Mouse (Mus musculus) megakaryocyte, embryonic 14.5 days (primary cell): ENCODE results near the gene Ccdc30. TPM values are rescaled to one million over a fixed set of nuclear protein-coding genes. Genes with fewer than 3 reads are reported as not detected.

Experiments used
- H3K27me3 ChIP-seq: replicated peaks from 2 replicates; pipeline ENCODE3; 2012; ENCODE audit warnings: inconsistent platforms
- H3K36me3 ChIP-seq: replicated peaks from 2 replicates; pipeline ENCODE3; 2012; ENCODE audit warnings: low read length, inconsistent platforms, mixed read lengths
- H3K4me1 ChIP-seq: 2 replicates; pipeline ENCODE4 v1.6.1; 2012; ENCODE audit warnings: inconsistent platforms
- H3K4me3 ChIP-seq: replicated peaks from 2 replicates; pipeline ENCODE3; 2012; ENCODE audit warnings: moderate library complexity, mild to moderate bottlenecking, inconsistent platforms
- H3K9me3 ChIP-seq: 2 replicates; pipeline ENCODE4 v1.6.1; 2012; ENCODE audit warnings: inconsistent platforms
- FLI1 ChIP-seq: IDR thresholded peaks from 2 replicates; pipeline ENCODE4 v1.6.1; 2012; ENCODE audit warnings: low read length, inconsistent platforms, mixed read lengths
- GATA1 ChIP-seq: IDR thresholded peaks from 3 replicates; pipeline ENCODE4 v1.6.1; 2012; ENCODE audit warnings: mixed read lengths, low read length, inconsistent platforms, borderline replicate concordance
- polyA plus RNA-seq: library from polyadenylated mRNA; stranded (reverse); fragments of >175 nt; gene quantifications from 2 replicates; pipeline ENCODE4 v1.2.3, GENCODE M21; 2012; ENCODE audit warnings: low replicate concordance; ENCODE audit not compliant: insufficient read depth

The Ccdc30 gene
- 0.03 TPM in 1 of 2 replicates, not detected in the other for polyA plus RNA-seq

- Histone ChIP-seq H3K36me3 (peaks cover 6% of the 10 kb centered on the region), H3K27me3 (peaks cover 12% of the 10 kb centered on the region), H3K4me1 (peaks cover 39% of the 10 kb centered on the region), H3K4me3 (peak within 1 kb of the TSS; percentile 90), H3K9me3 (no peaks in the 10 kb centered on the region)
- TF ChIP-seq GATA1 = no peak
- no peak for TF ChIP-seq FLI1
Observed at GRCm38 (mm10) chr4:119415072-119415753, at the start of gene Ccdc30. Gene Ccdc30, minus strand, starts transcription at chr4:119415521.

- peaks cover 16% of the 10 kb centered on the region for H3K4me1 ChIP-seq
- H3K36me3 ChIP-seq = no peaks in the 10 kb centered on the region
- peaks cover 5% of the 10 kb centered on the region for H3K9me3 ChIP-seq
- no peak overlapping the region for H3K4me3 ChIP-seq
- peaks cover 90% of the 10 kb centered on the region for H3K27me3 ChIP-seq
- no peak for TF ChIP-seq FLI1
- TF ChIP-seq GATA1 = no peak
Observed at GRCm38 (mm10) chr4:119463756-119464419, 48.6 kb upstream of the Ccdc30 start.

GRCm38 (mm10) chr4:119462858-119463755, 47.8 kb upstream of the Ccdc30 start:
- peaks cover 5% of the 10 kb centered on the region for H3K9me3 ChIP-seq
- H3K4me1 ChIP-seq = peaks cover 11% of the 10 kb centered on the region
- H3K36me3 ChIP-seq = no peaks in the 10 kb centered on the region
- H3K27me3 ChIP-seq = peaks cover 89% of the 10 kb centered on the region
- H3K4me3 ChIP-seq = no peak overlapping the region
- TF ChIP-seq GATA1 (no peak), FLI1 (no peak)

DNA sequence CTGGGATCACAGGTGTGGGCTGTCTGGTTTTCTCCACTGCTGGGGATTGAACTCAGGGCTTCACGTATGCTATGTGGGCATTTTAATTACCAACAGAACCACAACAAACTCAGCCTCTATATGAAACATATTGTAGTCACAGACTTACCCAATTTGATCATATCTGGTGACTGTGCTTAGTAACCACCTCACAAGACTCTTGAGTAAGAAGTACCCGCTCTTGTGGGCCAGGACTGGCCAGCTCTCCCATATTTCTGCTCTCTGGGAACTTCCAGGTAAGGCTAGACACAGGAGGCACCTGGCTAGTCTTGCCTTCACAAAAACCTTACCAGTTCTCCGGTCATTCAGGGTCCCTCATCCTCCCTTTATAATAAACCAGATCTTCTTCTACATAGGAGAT, 47.1 kb upstream of the Ccdc30 start:
- Histone ChIP-seq H3K4me1 (peaks cover 4% of the 10 kb centered on the region), H3K27me3 (peaks cover 87% of the 10 kb centered on the region), H3K4me3 (no peak overlapping the region), H3K36me3 (no peaks in the 10 kb centered on the region), H3K9me3 (peaks cover 5% of the 10 kb centered on the region)
- TF ChIP-seq FLI1 = no peak
- TF ChIP-seq GATA1 = no peak

DNA sequence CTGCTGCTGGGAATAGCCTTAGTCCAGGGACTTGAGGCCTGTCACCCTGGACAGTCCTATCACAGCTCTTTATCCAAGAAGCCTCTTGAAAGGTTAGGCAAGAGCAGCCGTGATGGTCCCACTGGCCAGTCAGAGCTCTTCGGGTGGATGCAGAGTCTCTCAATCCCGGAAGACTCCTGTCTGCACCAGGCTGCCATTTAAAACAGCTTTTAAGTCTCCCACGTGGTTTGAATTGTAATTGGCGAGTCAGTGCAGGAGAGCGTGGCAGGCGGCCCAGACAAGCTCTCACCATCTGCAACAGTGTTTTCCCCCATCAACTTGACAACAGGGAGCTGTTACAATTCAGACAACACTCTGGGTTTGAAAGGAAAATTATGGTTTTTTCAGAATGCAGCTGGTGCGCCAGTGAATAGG, 45.4 kb upstream of the Ccdc30 start:
- Histone ChIP-seq H3K36me3 (no peaks in the 10 kb centered on the region), H3K4me1 (no peaks in the 10 kb centered on the region; the same call in 1 of the 2 replicates), H3K27me3 (peaks cover 79% of the 10 kb centered on the region), H3K9me3 (peaks cover 5% of the 10 kb centered on the region), H3K4me3 (no peak overlapping the region)
- TF ChIP-seq FLI1 (no peak), GATA1 (no peak)

GRCm38 (mm10) chr4:119460296-119460695, 45.0 kb upstream of the Ccdc30 start:
- Histone ChIP-seq H3K36me3 (no peaks in the 10 kb centered on the region), H3K4me3 (no peak overlapping the region), H3K4me1 (no peaks in the 10 kb centered on the region; the same call in 1 of the 2 replicates), H3K27me3 (peaks cover 78% of the 10 kb centered on the region), H3K9me3 (peaks cover 9% of the 10 kb centered on the region)
- no peak for TF ChIP-seq GATA1
- TF ChIP-seq FLI1 = no peak

- Histone ChIP-seq H3K4me1 (0 out of 2 replicates have a peak, but pooled peaks cover 3% of the 10 kb centered on the region), H3K4me3 (no peak overlapping the region), H3K36me3 (no peaks in the 10 kb centered on the region), H3K9me3 (peaks cover 11% of the 10 kb centered on the region), H3K27me3 (peaks cover 66% of the 10 kb centered on the region)
- TF ChIP-seq GATA1 = no peak
- no peak for TF ChIP-seq FLI1
Observed at GRCm38 (mm10) chr4:119453533-119453932, 38.2 kb upstream of the Ccdc30 start.

DNA sequence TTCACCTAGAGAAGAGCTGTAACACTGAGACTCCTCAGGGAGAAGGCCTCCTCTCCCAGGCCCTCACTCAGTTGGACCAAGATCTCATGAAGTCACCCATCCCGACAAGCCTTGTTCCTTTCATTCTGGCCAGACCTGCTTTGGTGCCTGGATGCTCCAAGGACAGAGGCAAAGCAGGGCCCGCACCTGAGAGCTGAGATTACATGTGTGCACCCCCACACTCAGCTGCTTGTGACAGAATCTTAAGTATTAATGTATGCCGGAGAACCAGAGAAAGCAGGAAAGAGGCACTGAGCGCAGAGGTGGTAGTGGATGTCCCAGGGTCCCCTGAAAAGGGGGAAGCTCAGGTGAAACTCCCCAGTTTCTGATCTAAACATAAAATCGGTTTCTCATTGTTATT, 37.8 kb upstream of the Ccdc30 start:
- TF ChIP-seq FLI1 (no peak), GATA1 (no peak)
- Histone ChIP-seq H3K4me3 (no peak overlapping the region), H3K4me1 (0 out of 2 replicates have a peak, but pooled peaks cover 3% of the 10 kb centered on the region), H3K27me3 (peaks cover 66% of the 10 kb centered on the region), H3K9me3 (peaks cover 11% of the 10 kb centered on the region), H3K36me3 (no peaks in the 10 kb centered on the region)

- no peak overlapping the region for H3K4me3 ChIP-seq
- peaks cover 8% of the 10 kb centered on the region for H3K9me3 ChIP-seq
- H3K27me3 ChIP-seq = peaks cover 67% of the 10 kb centered on the region
- H3K4me1 ChIP-seq = 0 out of 2 replicates have a peak, but pooled peaks cover 3% of the 10 kb centered on the region
- H3K36me3 ChIP-seq = no peaks in the 10 kb centered on the region
- no peak for TF ChIP-seq GATA1
- no peak for TF ChIP-seq FLI1
Observed at GRCm38 (mm10) chr4:119450436-119450835, 35.1 kb upstream of the Ccdc30 start.
